Mouse (Mus musculus): ENCODE data around the gene Tmem136. TPM values are rescaled to one million over a fixed set of nuclear protein-coding genes. Genes with fewer than 3 reads are reported as not detected.
A peak's percentile ranks its signal among the peaks of the same experiment; 100 is the strongest.

The Tmem136 gene
- polyA plus RNA-seq, 2 experiments from 2014 or later: 3.0 to 3.1 TPM

DNA sequence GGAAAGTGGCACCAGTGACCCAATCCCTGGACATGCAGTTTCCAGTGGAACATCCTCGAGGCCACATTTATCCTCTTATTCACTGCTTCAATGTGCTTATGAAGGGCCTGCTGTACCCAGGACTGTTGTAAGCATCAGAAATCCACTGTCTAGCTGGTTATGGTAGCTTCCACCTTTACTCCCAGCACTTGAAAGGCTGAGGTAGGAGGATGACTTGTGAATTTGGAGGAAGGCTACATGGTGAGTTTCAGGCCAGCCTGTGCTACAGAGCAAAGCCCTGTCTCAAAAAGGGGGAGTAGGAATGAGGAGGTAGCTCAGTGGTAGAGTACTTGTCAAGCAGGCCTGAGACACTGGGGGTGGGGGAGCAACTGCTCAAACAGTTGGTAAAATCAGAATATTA, 8.3 kb downstream of the Tmem136 start:
- no peak for ATAC-seq

DNA sequence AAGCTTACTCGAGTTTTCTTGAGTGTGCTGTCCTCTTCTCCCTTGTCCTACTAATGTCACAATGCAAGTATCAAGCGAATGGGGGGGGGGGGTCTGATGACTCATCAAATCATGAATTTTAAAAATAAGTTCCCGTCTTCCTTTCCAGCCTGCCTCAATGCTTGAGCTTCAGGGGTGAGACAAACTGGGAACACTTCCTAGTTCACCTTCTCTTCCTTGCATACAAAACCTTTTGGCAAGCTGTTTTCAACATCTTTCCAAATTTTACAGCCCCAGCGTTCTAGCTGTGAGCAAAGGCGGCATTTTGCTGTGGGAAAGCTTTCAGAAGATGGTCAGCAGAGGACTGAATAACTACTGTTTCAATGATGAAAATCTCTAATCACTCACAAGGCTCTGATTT, 8.8 kb downstream of the Tmem136 start:
- no peak for ATAC-seq

DNA sequence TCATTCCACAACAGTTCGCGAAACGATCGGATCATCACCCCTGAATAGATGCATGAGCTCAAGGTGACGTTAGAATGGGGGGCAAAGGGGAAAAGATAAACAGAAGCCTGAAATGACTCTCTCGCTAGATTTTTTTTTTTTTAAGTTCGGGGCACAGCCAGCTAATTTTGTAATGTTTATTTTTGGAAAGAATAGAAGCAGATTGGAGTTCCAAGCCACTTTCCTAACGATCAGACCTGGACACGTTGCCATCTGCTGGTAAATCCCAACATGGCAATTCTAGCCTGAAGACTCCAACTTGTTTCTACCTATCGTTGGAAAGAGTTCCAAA, 9.2 kb downstream of the Tmem136 start, which contains the start of gene Arhgef12:
TSS of gene Arhgef12 (minus strand) at position 53 of the 331 bp plus-strand sequence.
- no peak for ATAC-seq

DNA sequence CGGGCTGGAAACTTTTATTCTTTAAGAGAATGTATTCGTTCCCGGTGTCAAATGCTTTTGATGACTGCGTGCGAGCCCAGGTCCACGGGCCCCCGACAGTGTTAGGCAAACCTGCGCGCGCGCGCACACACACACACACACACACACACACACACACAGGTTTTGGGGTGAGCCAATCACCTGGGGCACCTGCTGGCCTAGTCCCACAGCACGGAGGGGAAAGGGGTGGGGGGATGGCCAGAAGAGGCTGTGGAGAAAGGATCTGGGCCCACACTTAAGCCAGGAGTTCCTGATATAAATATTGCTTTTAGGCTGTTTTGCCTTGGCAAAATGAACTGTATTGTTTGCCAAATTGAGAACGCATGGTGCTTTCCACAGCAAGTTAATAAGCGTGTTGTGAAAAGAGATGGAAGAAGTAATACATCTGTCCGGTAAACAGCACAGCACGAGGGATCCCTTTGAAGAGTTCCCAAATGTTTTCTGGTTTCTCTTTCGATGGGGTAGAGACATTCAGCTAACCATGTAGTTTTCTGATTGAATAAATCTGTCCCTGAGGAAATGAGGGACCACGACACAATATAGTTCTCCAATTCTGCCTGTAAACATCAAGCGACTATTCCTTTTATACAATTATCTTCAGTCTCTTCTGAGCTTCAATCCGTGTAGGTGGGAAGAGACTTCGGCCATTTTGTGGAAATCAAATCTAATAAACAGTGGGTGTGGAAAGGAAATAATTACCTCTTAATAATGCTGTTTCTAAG, 9.8 kb downstream of the Tmem136 start:
- ATAC-seq: peak; percentile 16

DNA sequence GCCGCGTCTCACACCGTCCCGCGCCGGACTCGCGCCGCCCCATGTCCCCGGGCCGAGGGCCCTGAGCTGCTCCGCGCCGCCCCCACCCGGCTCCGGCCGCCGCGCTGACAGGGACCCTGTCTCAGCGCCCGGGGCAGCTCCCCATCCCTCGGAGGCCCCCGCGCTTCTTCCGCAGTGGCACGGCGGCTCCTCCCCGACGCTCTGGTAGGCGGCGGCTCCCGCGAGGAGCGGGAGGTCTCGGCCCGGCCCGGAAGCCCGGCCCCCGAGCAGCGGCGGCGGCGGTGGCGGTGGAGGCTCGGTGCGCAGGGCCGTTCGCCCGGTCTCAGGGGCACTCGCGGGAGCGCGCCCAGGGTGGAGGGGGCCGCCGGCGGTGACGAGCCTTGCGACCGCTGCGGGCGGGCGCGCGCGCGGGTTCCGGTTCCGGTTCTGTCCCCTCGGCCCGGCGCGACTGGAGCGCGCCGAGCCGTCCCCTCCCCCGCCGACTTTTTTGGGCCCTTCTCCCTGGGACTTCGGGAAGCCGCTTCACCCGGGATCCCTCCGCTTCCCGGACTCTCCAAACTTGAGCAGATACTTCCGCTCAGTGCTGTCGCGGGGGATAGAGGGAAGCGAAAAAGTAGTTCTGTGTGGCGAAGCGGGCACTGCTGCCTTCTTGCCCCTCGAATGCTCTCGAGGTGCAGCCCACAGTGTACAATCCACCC, 10.6 kb downstream of the Tmem136 start:
- ATAC-seq: peak; percentile 78

DNA sequence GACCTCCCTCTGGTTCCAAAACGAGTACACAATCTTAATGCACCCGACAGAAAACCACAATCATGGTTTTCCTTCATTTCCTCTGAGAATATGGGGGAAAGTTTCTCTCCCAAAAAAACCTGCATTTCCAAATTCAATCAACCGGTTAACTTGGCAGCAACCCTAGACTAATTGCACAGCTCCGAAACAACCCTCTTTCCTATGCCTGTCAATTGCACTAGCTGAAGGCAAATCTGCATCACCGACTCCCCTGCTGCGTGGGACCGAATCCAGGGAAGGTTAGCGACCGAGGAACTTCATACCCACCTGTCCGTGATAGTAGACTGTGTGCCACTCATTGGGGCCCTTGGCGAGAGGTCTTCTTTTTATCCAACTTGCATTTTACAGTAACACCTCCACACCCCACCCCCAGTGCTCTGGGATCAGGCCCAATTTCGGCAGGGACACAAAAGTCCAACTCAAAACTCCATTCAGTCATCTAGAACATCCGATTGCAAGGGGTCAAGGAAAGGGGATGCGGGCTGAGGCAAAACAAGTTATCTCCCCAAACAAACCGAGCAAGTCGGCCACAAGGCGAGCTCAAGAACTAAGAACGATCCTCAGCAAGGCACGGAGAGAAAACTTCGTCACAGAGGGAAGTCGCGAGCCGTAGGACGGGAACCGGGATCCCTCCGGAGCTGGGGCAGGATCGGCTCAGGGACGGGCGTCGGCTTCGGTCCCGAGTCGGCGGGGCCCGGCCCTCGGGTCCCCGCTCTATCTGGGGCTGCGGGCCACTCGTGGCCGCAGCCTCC, 11.3 kb downstream of the Tmem136 start:
- peak; percentile 7 for ATAC-seq

DNA sequence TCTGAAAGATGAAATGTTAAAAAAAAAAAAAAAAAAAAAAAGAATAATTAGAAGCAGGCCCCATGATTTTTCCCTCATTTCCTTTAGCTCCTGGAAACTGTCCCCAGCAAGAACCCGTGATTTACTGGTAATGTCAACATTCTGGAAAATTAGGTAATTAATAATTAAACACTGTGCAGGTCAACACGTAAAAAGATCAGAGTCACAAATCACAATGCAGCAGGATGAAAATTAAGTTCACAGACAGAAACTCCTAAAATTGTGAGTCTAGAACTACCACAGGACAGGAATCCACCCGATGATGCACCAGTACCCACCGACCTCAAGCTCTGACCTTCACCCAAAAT, 11.9 kb downstream of the Tmem136 start:
- ATAC-seq: no peak

DNA sequence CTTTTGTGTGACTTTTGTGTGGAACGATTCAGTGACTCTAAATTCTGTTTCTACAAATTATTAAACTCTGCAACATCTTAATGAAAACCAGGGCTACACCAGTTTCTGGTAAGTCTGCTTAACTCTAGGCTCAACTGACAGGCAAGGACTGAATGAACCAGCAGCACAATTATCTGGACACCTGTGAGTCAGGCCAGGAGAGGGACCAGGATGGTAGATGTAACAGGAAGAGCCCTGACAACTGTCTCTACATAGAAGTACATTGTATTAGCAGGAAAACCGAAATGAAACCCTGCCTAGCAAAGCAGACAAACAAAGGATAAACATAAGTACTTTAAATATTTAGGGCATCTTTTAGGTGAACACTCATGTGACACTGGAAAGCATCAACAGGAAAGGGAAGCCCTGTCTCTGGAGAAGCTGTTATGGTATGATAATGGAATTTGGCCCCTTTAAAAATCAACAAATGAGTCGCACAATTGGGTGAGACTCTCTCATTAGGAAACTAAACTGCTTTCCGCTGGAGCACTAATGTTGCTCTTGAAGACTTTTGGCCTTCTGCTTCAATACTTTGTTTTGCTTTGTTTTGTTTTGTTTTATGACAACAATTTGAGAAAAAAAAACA, 12.6 kb downstream of the Tmem136 start:
- ATAC-seq: no peak

DNA sequence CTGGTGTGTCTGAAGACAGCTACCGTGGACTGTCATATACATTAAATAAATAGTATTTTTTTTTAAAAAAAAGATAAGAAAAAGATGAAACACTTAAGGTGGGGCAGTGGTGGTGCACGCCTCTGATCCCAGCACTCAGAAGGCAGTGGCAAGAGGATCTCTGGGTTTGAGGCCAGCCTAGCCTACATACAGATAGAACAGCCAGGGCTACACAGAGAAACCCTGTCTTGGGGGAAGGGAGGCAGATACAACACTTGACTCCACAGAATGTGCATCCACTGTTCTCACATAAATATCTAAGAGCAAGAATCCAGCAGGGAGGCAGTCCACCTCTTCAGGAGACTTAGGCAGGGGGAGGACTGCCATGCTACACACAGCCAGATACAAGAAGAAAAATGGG, 13.4 kb downstream of the Tmem136 start:
- no peak for ATAC-seq

DNA sequence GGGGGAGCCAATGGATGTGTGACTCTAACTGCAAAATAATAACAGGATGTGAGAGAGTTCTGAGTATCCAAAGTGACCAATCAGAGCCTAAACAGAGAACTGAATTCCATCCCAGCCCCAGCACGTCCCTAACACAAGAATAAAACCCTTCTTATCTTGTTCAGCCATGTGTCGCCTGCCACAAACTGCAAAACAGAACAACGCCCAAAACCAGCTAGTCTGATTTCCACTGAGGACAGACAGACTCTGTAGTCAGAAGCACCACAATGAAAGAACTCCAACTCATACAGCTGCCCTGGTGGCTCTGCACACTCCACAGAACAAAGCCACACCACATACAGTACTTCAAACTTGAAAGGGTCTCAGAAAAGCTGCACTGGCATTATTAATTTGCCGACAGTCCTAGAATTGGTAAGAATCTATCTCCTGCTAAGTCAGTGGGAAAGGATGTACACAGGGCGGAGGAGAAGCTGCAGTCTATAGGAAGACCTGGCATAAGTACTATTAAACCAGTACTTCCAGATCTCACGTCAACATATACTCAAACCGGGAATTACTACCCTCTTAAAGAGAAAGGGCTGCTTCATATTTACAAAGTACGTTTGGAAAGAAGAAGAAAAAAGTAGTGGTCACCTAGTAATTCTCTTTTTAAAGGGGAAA, 14.3 kb downstream of the Tmem136 start:
- ATAC-seq: no peak

DNA sequence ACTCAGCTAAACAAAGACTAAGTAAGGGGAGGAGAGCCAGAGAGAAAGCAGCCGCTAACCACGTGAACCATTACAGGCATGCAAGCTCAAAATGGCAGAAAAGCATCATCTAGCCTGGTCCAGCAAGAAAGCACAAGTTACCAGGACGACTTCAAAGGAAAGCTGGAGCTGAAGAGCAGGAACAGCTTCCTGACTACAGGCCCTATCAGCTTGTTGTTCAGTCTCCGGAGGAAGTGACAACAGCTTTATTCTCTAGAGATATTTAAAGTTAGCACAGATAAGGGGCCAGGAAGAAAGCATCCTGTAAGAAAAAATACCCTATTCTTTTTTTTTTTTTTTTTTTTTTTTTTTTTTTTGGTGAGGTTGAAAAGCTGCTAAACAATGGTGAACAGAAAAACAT, 17.4 kb downstream of the Tmem136 start:
- peak; percentile 24 for ATAC-seq

DNA sequence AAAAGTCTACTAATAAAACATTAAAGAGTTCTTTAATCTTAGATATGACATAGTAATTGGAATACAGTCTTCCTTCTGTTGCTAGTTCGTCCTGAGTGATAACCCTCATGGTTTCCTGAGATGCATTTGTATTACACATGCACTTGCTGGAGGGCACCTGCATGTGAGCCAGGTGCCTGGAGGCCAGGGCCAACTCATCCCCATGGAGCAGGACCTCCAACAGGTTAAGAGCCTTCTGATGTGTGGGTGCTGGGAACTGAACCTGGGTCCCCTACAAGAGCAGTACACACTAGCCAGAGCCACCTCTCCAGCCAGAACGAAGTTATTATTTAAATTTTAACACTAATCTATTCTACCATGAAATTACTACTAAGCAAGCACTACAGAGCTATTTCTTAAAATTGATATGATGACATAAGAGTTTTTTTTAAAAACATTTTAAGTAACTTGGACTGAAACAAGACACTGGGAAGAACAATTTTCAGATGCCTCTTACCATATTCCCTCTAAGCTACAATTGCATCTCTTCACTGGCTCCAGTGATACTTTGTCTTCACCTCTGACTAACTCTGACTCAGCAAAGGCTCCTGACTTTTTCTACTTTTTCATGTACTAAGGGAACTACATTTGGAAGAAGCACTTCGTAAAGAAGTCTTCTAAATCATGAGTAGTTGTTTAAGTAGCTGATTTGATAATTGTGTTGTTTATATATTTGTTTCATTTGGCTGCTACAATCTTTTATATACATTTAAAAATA, 18.4 kb downstream of the Tmem136 start:
- ATAC-seq: no peak

DNA sequence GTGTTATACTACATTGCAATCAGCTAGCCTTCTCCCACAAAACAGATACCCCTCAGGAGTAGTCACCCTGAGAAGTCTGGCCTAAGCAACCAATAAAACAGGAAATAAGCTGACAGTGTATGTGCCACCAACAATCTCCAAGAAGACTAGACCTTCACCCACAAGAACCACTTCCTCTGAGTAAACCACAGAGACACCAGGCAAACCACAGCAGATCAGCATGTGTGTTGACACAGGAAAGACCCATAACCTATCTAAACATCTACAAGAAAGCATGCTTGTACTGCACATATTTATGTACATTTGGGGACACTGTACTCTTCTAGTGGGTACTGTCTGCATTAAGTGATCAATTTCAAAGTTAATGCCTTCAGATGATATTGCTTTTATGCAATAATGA, 20.0 kb downstream of the Tmem136 start:
- peak; percentile 77 for ATAC-seq

DNA sequence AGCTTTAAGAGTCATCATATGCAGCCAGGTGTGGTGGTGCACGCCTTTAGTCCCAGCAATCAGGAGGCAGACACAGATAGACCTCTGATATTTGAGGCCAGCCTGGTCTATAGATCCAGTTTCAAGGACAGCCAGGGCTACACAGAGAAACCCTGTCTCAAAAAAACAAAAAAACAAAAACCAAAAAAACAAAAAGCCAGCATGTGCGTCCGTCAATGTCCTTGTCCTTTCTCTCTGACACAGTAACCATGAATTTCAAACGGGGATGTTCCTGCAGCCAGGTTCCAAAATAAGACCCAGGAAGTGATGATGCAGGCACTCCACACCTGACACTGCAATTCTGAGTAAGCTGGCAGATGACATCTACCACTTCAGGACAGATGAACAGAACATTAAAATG, 21.5 kb downstream of the Tmem136 start:
- no peak for ATAC-seq

DNA sequence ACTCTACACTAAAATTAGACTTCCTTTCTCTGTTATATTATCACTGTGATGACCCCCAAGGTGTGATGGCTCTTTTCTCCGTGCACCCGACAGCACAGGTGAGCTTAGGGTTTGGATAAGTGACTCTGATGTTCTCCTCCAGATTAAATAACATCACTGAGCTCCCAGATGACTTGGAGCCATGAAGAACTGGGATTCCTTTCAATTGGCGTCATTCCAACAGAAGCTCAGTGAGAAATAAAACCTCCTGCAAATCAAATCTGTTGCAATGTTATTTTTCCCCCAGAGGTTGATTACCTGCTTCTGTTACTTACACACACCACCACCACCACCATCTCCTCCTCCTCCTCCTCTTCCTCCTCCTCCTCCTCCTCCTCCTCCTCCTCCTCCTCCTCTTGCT, 22.6 kb downstream of the Tmem136 start:
- no peak for ATAC-seq

DNA sequence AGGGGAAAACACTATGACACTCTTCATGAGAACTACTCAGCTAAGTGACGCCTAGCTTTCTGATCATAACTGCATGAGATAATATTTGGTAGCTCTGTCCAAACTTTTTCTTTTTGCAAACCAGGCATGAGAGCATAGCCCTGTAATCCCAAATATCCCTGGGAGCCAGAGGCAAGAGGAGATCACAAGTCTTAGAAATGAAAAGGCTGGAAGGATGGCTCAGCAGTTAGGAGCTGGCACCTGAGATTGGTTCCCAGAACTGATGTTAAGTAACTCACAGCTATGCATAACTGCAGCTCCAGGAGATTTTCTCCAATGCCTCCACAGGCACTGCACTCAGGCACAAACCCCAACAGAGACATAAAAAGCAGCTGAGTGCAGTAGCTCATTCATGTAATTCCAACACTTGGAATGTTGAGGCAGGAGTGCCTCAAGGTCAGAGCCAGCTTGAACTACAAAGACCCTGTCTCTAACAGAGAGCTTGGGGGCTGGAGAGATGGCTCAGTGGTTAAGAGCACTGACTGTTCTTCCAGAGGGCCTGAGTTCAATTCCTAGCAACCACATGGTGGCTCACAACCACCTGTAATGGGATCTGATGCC, 30.6 kb downstream of the Tmem136 start:
- ATAC-seq: no peak

DNA sequence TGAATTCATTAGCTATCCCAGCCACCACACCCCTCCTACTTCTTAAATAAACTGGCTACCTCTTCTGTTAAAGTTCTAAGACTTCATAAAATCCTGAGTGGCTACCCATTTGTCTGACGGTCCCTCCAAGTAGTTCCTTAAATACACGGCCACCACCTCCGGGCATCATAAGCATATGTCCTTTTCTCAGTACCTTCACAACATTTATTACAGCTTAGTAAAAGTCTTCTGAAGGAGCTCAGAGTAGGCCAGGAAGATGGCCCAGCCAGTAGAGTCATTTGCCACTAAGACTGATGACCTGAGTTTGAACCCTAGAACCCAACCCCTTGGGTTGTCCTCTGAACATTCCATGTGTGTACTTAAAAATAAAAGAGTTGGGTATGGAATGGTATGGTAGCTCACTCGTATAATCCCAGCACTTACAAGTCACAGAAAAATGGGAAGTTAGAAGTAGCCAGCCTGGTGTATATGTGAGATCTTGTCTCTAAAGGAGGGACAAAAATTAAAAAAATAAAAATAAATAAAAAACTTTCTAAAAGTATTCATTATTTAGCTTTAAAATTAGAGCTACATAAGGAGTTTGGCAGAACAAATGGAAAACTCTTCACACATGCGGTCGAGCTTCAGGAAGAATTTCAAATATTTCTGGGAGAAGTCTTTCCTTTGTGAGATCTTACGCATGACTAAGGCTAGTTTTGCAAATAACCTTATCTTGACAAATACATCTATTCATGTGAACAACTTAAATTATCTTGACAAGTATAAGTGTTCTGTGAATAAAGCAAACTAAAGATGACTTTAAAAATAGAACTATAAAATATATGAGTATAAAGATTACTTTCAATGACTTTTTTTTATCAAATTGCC, 31.6 kb downstream of the Tmem136 start:
- ATAC-seq: no peak

DNA sequence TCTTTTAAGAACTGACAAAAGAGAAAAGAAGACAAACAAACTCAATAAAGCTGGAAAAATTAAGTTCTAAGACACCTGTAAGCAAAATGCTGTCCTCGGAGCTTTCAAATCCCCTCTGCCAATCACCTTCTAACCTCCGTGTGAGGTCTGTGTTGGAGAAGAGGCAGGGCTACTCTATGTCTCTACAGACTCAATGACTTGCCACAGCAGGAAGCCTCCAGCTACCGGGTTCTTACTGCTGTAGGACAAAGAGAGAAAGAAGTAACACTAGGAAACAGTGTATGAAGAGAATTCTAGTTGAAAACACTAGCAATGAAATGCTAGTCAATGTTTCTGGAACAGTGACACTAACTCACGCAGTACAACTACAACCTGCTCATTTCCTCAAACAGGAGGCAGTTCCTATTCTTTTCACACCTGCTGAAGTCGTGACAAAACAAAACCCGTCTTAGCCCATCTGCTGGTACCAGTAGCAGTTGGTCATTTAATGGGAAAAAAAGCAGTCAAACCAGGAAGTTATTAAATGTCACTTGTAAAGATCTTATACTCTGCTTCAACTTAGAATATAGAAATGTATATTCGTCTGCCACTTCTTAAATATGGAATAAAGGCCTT, 32.8 kb downstream of the Tmem136 start:
- ATAC-seq: no peak

DNA sequence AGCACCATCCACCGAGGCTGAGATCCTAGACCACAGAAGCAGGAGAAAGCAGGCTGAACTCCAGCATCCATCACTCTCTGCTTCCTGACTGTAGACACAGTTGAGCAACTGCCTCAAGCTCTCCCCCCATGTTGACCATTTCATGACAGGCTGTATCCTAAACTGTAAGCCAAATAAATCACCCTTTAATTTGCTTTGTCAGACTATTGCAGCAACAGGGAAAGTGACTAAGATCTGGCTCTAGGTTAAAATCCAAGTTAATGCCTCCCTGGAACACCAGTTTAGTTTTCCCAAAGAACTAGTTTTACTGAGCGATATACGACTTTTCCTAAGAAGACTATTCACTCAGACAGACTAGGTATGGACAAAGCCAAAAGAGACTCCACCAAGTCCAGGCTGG, 37.7 kb downstream of the Tmem136 start:
- ATAC-seq: no peak

DNA sequence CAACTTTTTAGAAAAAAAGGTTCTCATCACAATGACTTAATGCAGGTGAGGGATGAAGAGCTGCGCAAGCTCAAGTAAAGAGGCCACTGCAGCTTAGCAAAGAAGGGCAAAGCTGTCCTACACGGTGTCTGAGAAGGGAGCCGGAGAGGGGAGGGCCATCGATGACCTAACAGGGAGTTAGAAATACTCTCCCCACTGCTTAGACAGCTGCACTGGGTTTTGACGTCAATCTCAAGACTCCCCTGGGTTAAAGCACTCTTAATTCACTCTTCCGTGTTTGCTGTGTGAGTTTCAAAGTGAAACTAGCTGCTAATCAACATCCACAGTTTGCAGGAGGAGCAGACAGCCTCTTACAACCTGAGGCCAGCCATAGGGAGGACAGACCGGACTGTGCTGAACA, 40.2 kb downstream of the Tmem136 start:
- no peak for ATAC-seq

Data from activated CD4-positive, CD25-positive, alpha-beta regulatory T cell, adult 4 months (primary cell).